In genomic region chr15:89075478-89076147, GRCm38 (mm10) we compare ENCODE assay signal across 8 mouse cellular contexts. TPM values are rescaled to one million over a fixed set of nuclear protein-coding genes. Genes with fewer than 3 reads are reported as not detected.
A peak's percentile ranks its signal among the peaks of the same experiment; 100 is the strongest.
DNase-seq lines count a peak whose midpoint lies in the region; ATAC-seq and TF ChIP-seq lines count a peak whose summit lies in the region.

No protein-coding gene starts in this region.

- TF ChIP-seq POLR2A in bone marrow macrophage, adult 2 months (IDR thresholded peaks at IDR 0.05; ENCODE audit: borderline replicate concordance, low read depth, low read length): no peak
- TF ChIP-seq POLR2A in liver, adult 2 months (IDR thresholded peaks at IDR 0.05; ENCODE audit: extremely low read depth, insufficient read depth, low read length): peak; percentile 70

- H3K36me3 ChIP-seq in embryonic facial prominence, embryonic 15.5 days: no peaks in the 10 kb centered on the region
- peaks cover 4% of the 10 kb centered on the region; the same call in 1 of the 2 replicates for H3K36me3 ChIP-seq in kidney, embryonic 14.5 days (ENCODE audit: control insufficient read depth, insufficient read depth, low read length)
- 0 out of 2 replicates have a peak, but pooled peaks cover 2% of the 10 kb centered on the region for H3K36me3 ChIP-seq in liver, adult 2 months (ENCODE audit: control insufficient read depth, insufficient read depth, low read length)

- H3K4me2 ChIP-seq in embryonic facial prominence, embryonic 15.5 days (replicated peaks): peak overlapping the region; percentile 89
- peak overlapping the region; percentile 89 for H3K4me2 ChIP-seq in kidney, embryonic 14.5 days (replicated peaks; ENCODE audit: low read depth, low read length)

- H3K4me3 ChIP-seq in bone marrow macrophage, adult 2 months (ENCODE audit: insufficient read depth, low read length): peak overlapping the region; percentile 98
- H3K4me3 ChIP-seq in embryonic facial prominence, embryonic 15.5 days (replicated peaks): peak overlapping the region; percentile 78
- H3K4me3 ChIP-seq in kidney, embryonic 14.5 days (ENCODE audit: low read length): peak overlapping the region; percentile 67
- peak overlapping the region; percentile 96 for H3K4me3 ChIP-seq in liver, adult 2 months (ENCODE audit: insufficient read depth, low read depth, low read length)

- DNase-seq in B cell, adult 2 months: peak; percentile 88 to 89
- DNase-seq in heart, adult 9 months (ENCODE audit: low spot score in 2 of 2): peak; percentile 90 to 91
- peak; percentile 62 for DNase-seq in liver, adult 2 months (ENCODE audit: extremely low read depth, low read depth, low spot score)
- DNase-seq in spleen, postnatal 36 days (ENCODE audit: low spot score in 2 of 2): peak; percentile 81 to 83

- H3K79me2 ChIP-seq in liver, adult 2 months (ENCODE audit: control insufficient read depth, insufficient read depth, low read length): peaks cover 21% of the 10 kb centered on the region; the same call in 1 of the 2 replicates

- H3K27ac ChIP-seq in bone marrow macrophage, adult 2 months (ENCODE audit: insufficient read depth, low read depth, low read length): peak overlapping the region; percentile 82
- H3K27ac ChIP-seq in embryonic facial prominence, embryonic 15.5 days (replicated peaks): peak overlapping the region; percentile 88
- H3K27ac ChIP-seq in kidney, embryonic 14.5 days (ENCODE audit: low read depth, low read length): peak overlapping the region; percentile 80
- H3K27ac ChIP-seq in liver, adult 2 months (replicated peaks; ENCODE audit: insufficient read depth, low read depth, low read length): peak overlapping the region; percentile 96

- H3K4me1 ChIP-seq in bone marrow macrophage, adult 2 months (ENCODE audit: control insufficient read depth, insufficient read depth, low read length): peaks cover 33% of the 10 kb centered on the region
- H3K4me1 ChIP-seq in embryonic facial prominence, embryonic 15.5 days: peaks cover 40% of the 10 kb centered on the region
- peaks cover 20% of the 10 kb centered on the region for H3K4me1 ChIP-seq in kidney, embryonic 14.5 days (ENCODE audit: control insufficient read depth, insufficient read depth, low read length)
- H3K4me1 ChIP-seq in liver, adult 2 months (ENCODE audit: control insufficient read depth, insufficient read depth, low read length): peaks cover 15% of the 10 kb centered on the region

- TF ChIP-seq CTCF in bone marrow macrophage, adult 2 months (IDR thresholded peaks at IDR 0.05; ENCODE audit: low read depth, low read length): no peak
- TF ChIP-seq CTCF in liver, adult 2 months (IDR thresholded peaks at IDR 0.05; ENCODE audit: low read depth, low read length): no peak

- under 1% methylated on average over 43 of the region's 59 CpGs for WGBS in embryonic facial prominence, embryonic 15.5 days
- WGBS in kidney, embryonic 14.5 days: under 1% methylated on average over 26 of the region's 59 CpGs
- under 1% methylated on average over 57 of the region's 59 CpGs for WGBS in liver, adult 2 months

- no peaks in the 10 kb centered on the region for H3K9me3 ChIP-seq in embryonic facial prominence, embryonic 15.5 days (replicated peaks)
- no peaks in the 10 kb centered on the region for H3K9me3 ChIP-seq in kidney, embryonic 14.5 days (ENCODE audit: control insufficient read depth, low read length)

- H3K9ac ChIP-seq in embryonic facial prominence, embryonic 15.5 days: peak overlapping the region; percentile 93
- H3K9ac ChIP-seq in kidney, embryonic 14.5 days (ENCODE audit: low read depth, low read length): peak overlapping the region; percentile 86
- peak overlapping the region; percentile 96 for H3K9ac ChIP-seq in liver, adult 2 months (ENCODE audit: low read depth, low read length)

- H3K27me3 ChIP-seq in embryonic facial prominence, embryonic 15.5 days: no peaks in the 10 kb centered on the region
- 0 out of 2 replicates have a peak, but pooled peaks cover 3% of the 10 kb centered on the region for H3K27me3 ChIP-seq in kidney, embryonic 14.5 days (ENCODE audit: control insufficient read depth, insufficient read depth, low read length)
- no peaks in the 10 kb centered on the region for H3K27me3 ChIP-seq in liver, adult 2 months (ENCODE audit: control insufficient read depth, insufficient read depth, low read length)

- ATAC-seq in embryonic facial prominence, embryonic 15.5 days (ENCODE audit: insufficient number of reproducible peaks, low FRiP score, low TSS enrichment, low read depth): peak; percentile 91
- peak; percentile 94 for ATAC-seq in kidney, embryonic 14.5 days (ENCODE audit: low FRiP score, low TSS enrichment)
- peak; percentile 59 for ATAC-seq in monocyte, adult 5-6 weeks (replicated peaks; ENCODE audit: insufficient number of reproducible peaks, low FRiP score, low TSS enrichment, poor library complexity, severe bottlenecking)

RNA-seq across cellular contexts. Expression of gene Trabd, which starts 0.7 kb away (rescaled TPM):
- polyA plus RNA-seq in bone marrow macrophage, adult 2 months (2012; ENCODE audit: insufficient read depth, insufficient read length, missing spikeins): 27.8 and 33.0 TPM in 2 replicates
- 53.8 and 55.6 TPM in 2 replicates for polyA plus RNA-seq in embryonic facial prominence, embryonic 15.5 days (2015; fragmentation: Nextera tagmentation; extraction: Ambion mirVana)
- 37.9 and 49.3 TPM in 2 replicates for polyA plus RNA-seq in kidney, embryonic 14.5 days (2014; fragmentation: Nextera tagmentation; extraction: Ambion mirVana)
- total RNA-seq in liver, adult 2 months (2014; rRNA removed): 64.0 and 64.4 TPM in 2 replicates
- polyA plus RNA-seq in liver, adult 2 months (2012; rRNA removed): 65.5 and 81.6 TPM in 2 replicates
- total RNA-seq in monocyte, adult 5-6 weeks (2017): 39.1 to 48.0 TPM (median 42.2 TPM) in 3 replicates

RNA-seq across cellular contexts. Expression of gene Selenoo, which starts 13.3 kb away (rescaled TPM):
- polyA plus RNA-seq in bone marrow macrophage, adult 2 months (2012; ENCODE audit: insufficient read depth, insufficient read length, missing spikeins): 20.7 and 22.9 TPM in 2 replicates
- polyA plus RNA-seq in embryonic facial prominence, embryonic 15.5 days (2015; fragmentation: Nextera tagmentation; extraction: Ambion mirVana): 20.7 and 20.9 TPM in 2 replicates
- 18.8 and 21.4 TPM in 2 replicates for polyA plus RNA-seq in kidney, embryonic 14.5 days (2014; fragmentation: Nextera tagmentation; extraction: Ambion mirVana)
- total RNA-seq in liver, adult 2 months (2014; rRNA removed): 91.0 and 101 TPM in 2 replicates
- polyA plus RNA-seq in liver, adult 2 months (2012; rRNA removed): 105 and 122 TPM in 2 replicates
- total RNA-seq in monocyte, adult 5-6 weeks (2017): 13.1 to 23.8 TPM (median 16.3 TPM) in 3 replicates

RNA-seq across cellular contexts. Expression of gene Panx2, which starts 16.1 kb away (rescaled TPM):
- not detected in 2 replicates for polyA plus RNA-seq in bone marrow macrophage, adult 2 months (2012; ENCODE audit: insufficient read depth, insufficient read length, missing spikeins)
- 0.33 and 0.84 TPM in 2 replicates for polyA plus RNA-seq in embryonic facial prominence, embryonic 15.5 days (2015; fragmentation: Nextera tagmentation; extraction: Ambion mirVana)
- 0.06 and 0.77 TPM in 2 replicates for polyA plus RNA-seq in kidney, embryonic 14.5 days (2014; fragmentation: Nextera tagmentation; extraction: Ambion mirVana)
- not detected in 2 replicates for total RNA-seq in liver, adult 2 months (2014; rRNA removed)
- polyA plus RNA-seq in liver, adult 2 months (2012; rRNA removed): not detected in 2 replicates
- total RNA-seq in monocyte, adult 5-6 weeks (2017): not detected in 3 replicates

RNA-seq across cellular contexts. Expression of gene Tubgcp6, which starts 47.3 kb away (rescaled TPM):
- 10.4 and 15.4 TPM in 2 replicates for polyA plus RNA-seq in bone marrow macrophage, adult 2 months (2012; ENCODE audit: insufficient read depth, insufficient read length, missing spikeins)
- polyA plus RNA-seq in embryonic facial prominence, embryonic 15.5 days (2015; fragmentation: Nextera tagmentation; extraction: Ambion mirVana): 14.8 and 15.2 TPM in 2 replicates
- 10.9 and 21.0 TPM in 2 replicates for polyA plus RNA-seq in kidney, embryonic 14.5 days (2014; fragmentation: Nextera tagmentation; extraction: Ambion mirVana)
- 6.5 and 7.5 TPM in 2 replicates for total RNA-seq in liver, adult 2 months (2014; rRNA removed)
- polyA plus RNA-seq in liver, adult 2 months (2012; rRNA removed): 9.1 and 13.2 TPM in 2 replicates
- total RNA-seq in monocyte, adult 5-6 weeks (2017): 11.0 to 27.3 TPM (median 26.4 TPM) in 3 replicates

RNA-seq across cellular contexts. Expression of gene Hdac10, which starts 52.9 kb away (rescaled TPM):
- polyA plus RNA-seq in bone marrow macrophage, adult 2 months (2012; ENCODE audit: insufficient read depth, insufficient read length, missing spikeins): 13.3 and 16.3 TPM in 2 replicates
- 22.3 and 25.7 TPM in 2 replicates for polyA plus RNA-seq in embryonic facial prominence, embryonic 15.5 days (2015; fragmentation: Nextera tagmentation; extraction: Ambion mirVana)
- 9.2 and 12.9 TPM in 2 replicates for polyA plus RNA-seq in kidney, embryonic 14.5 days (2014; fragmentation: Nextera tagmentation; extraction: Ambion mirVana)
- total RNA-seq in liver, adult 2 months (2014; rRNA removed): 10.0 and 10.5 TPM in 2 replicates
- 16.8 and 22.0 TPM in 2 replicates for polyA plus RNA-seq in liver, adult 2 months (2012; rRNA removed)
- total RNA-seq in monocyte, adult 5-6 weeks (2017): 19.4 to 24.3 TPM (median 20.6 TPM) in 3 replicates

Comparison
In these comparisons a context has a peak if more than half of its experiments do, and no peak if none do; other contexts are left out.
1. Peak in every context shown above with its lines: DNase-seq, ATAC-seq, H3K4me3 ChIP-seq and H3K27ac ChIP-seq.